Mouse (Mus musculus) CH12.LX (cell line): ENCODE measurements around the gene Olfr885. TPM values are rescaled to one million over a fixed set of nuclear protein-coding genes. Genes with fewer than 3 reads are reported as not detected.

Experiments used
- DNase-seq: peaks from one replicate; pipeline ENCODE4 v3.0.0-alpha.2; 2013; ENCODE audit errors: extremely low read depth
- H3K27ac ChIP-seq: 2 replicates; pipeline ENCODE4 v1.5.1; 2012; ENCODE audit warnings: low read depth, mild to moderate bottlenecking, control low read depth, moderate library complexity; ENCODE audit not compliant: insufficient read depth
- H3K27me3 ChIP-seq: replicated peaks from 2 replicates; pipeline ENCODE3; 2012; ENCODE audit warnings: inconsistent platforms
- H3K36me3 ChIP-seq, 2 experiments: replicated peaks in 1 of 2; 2 replicates each; pipeline versions ENCODE3 to v1.6.1; 2012; ENCODE audit warnings: inconsistent platforms in 1 of 2, low read length in 1 of 2, mild to moderate bottlenecking in 1 of 2, mixed read lengths in 1 of 2, moderate library complexity in 1 of 2; ENCODE audit not compliant: control insufficient read depth in 1 of 2, insufficient read depth in 1 of 2
- H3K4me1 ChIP-seq, 2 experiments: 2 replicates each; pipeline ENCODE4 v1.6.1; 2012; ENCODE audit warnings: inconsistent platforms in 1 of 2, moderate library complexity in 1 of 2; ENCODE audit not compliant: insufficient read depth in 2 of 2, control insufficient read depth in 1 of 2
- H3K4me2 ChIP-seq: 2 replicates; pipeline ENCODE4 v1.6.1; 2012; ENCODE audit warnings: low read depth, mild to moderate bottlenecking, control low read depth; ENCODE audit not compliant: poor library complexity, insufficient read depth, severe bottlenecking
- H3K4me3 ChIP-seq, 3 experiments: fragments of 150-350 bp in 1 of 3; sonication (generic) in 1 of 3; replicated peaks in 1 of 3; 2 replicates each; pipeline versions ENCODE3 to v1.5.1; 2011 to 2012; ENCODE audit warnings: low read depth in 2 of 3, low read length in 2 of 3, mild to moderate bottlenecking in 2 of 3, moderate library complexity in 2 of 3, control low read depth in 1 of 3, improper control_type of control experiment in 1 of 3, inconsistent platforms in 1 of 3, mixed read lengths in 1 of 3; ENCODE audit not compliant: poor library complexity in 1 of 3
- H3K79me2 ChIP-seq: replicated peaks from 2 replicates; pipeline ENCODE4 v1.6.1; 2012; ENCODE audit warnings: mild to moderate bottlenecking, moderate library complexity; ENCODE audit not compliant: control insufficient read depth, poor library complexity, insufficient read depth, severe bottlenecking; ENCODE audit errors: extremely low read depth
- H3K9ac ChIP-seq: 2 replicates; pipeline ENCODE4 v1.6.1; 2012; ENCODE audit warnings: low read depth, mild to moderate bottlenecking, control low read depth, moderate library complexity; ENCODE audit not compliant: insufficient read depth
- H3K9me3 ChIP-seq: replicated peaks from 2 replicates; pipeline ENCODE3; 2012; ENCODE audit warnings: low read length, inconsistent platforms, mixed read lengths
- BHLHE40 ChIP-seq: IDR thresholded peaks from 2 replicates; pipeline ENCODE4 v1.6.1; 2011; ENCODE audit warnings: mild to moderate bottlenecking, low read depth, low read length, improper control_type of control experiment
- CHD2 ChIP-seq: IDR thresholded peaks from 2 replicates; pipeline ENCODE4 v1.6.1; 2011; ENCODE audit warnings: low read length, improper control_type of control experiment
- E2F4 ChIP-seq: IDR thresholded peaks from 2 replicates; pipeline ENCODE4 v1.6.1; 2011; ENCODE audit warnings: low read depth, low read length, improper control_type of control experiment; ENCODE audit not compliant: insufficient replicate concordance
- ELF1 ChIP-seq: IDR thresholded peaks from 2 replicates; pipeline ENCODE4 v1.6.1; 2014; ENCODE audit warnings: low read depth, mild to moderate bottlenecking, inconsistent platforms, low read length, improper control_type of control experiment
- EP300 ChIP-seq: IDR thresholded peaks from 2 replicates; pipeline ENCODE4 v1.6.1; 2011; ENCODE audit warnings: low read length, improper control_type of control experiment
- HCFC1 ChIP-seq: IDR thresholded peaks from 2 replicates; pipeline ENCODE4 v1.6.1; 2012; ENCODE audit warnings: low read depth, mild to moderate bottlenecking, inconsistent platforms, low read length, improper control_type of control experiment
- IRF4 ChIP-seq: IDR thresholded peaks from 2 replicates; pipeline ENCODE4 v1.6.1; 2014; ENCODE audit warnings: low read depth, mild to moderate bottlenecking, inconsistent platforms, low read length, improper control_type of control experiment
- JUND ChIP-seq: conservative IDR thresholded peaks from 2 replicates; pipeline ENCODE4 v1.6.1; 2011; ENCODE audit warnings: low read depth, low read length, improper control_type of control experiment
- KAT2A ChIP-seq: IDR thresholded peaks from 2 replicates; pipeline ENCODE4 v1.6.1; 2012; ENCODE audit warnings: low read length, improper control_type of control experiment, inconsistent platforms; ENCODE audit not compliant: insufficient replicate concordance
- MAFK ChIP-seq: IDR thresholded peaks from 2 replicates; pipeline ENCODE4 v1.6.1; 2011; ENCODE audit warnings: low read length, improper control_type of control experiment; ENCODE audit not compliant: insufficient replicate concordance
- MAX ChIP-seq: IDR thresholded peaks from 2 replicates; pipeline ENCODE4 v1.6.1; 2011; ENCODE audit warnings: low read length, improper control_type of control experiment
- MEF2A ChIP-seq: IDR thresholded peaks from 2 replicates; pipeline ENCODE4 v1.6.1; 2014; ENCODE audit warnings: low read depth, mild to moderate bottlenecking, inconsistent platforms, low read length, improper control_type of control experiment, borderline replicate concordance
- MYC ChIP-seq: IDR thresholded peaks from 2 replicates; pipeline ENCODE4 v1.6.1; 2011; ENCODE audit warnings: low read depth, mild to moderate bottlenecking, improper control_type of control experiment, low read length
- NELFE ChIP-seq: IDR thresholded peaks from 2 replicates; pipeline ENCODE4 v1.6.1; 2011; ENCODE audit warnings: low read depth, low read length, improper control_type of control experiment
- NRF1 ChIP-seq: IDR thresholded peaks from 2 replicates; pipeline ENCODE4 v1.6.1; 2014; ENCODE audit warnings: low read depth, mild to moderate bottlenecking, inconsistent platforms, low read length, improper control_type of control experiment, moderate library complexity
- PAX5 ChIP-seq: IDR thresholded peaks from 2 replicates; pipeline ENCODE4 v1.6.1; 2012; ENCODE audit warnings: low read length, inconsistent platforms, mixed read lengths
- POLR2A ChIP-seq: IDR thresholded peaks from 2 replicates; pipeline ENCODE4 v1.6.1; 2011; ENCODE audit warnings: low read depth, mild to moderate bottlenecking, improper control_type of control experiment, low read length
- POLR2AphosphoS2 ChIP-seq: IDR thresholded peaks from 2 replicates; pipeline ENCODE4 v1.6.1; 2011; ENCODE audit warnings: low read depth, low read length, improper control_type of control experiment
- RAD21 ChIP-seq: IDR thresholded peaks from 2 replicates; pipeline ENCODE4 v1.6.1; 2011; ENCODE audit warnings: low read depth, mild to moderate bottlenecking, low read length, improper control_type of control experiment, moderate library complexity
- RCOR1 ChIP-seq: conservative IDR thresholded peaks from 2 replicates; pipeline ENCODE4 v1.6.1; 2012; ENCODE audit warnings: low read depth, mild to moderate bottlenecking, inconsistent platforms, low read length, improper control_type of control experiment
- TBP ChIP-seq: conservative IDR thresholded peaks from 2 replicates; pipeline ENCODE4 v1.6.1; 2011; ENCODE audit warnings: low read depth, low read length, improper control_type of control experiment
- TCF12 ChIP-seq: IDR thresholded peaks from 2 replicates; pipeline ENCODE4 v1.6.1; 2014; ENCODE audit warnings: low read depth, mild to moderate bottlenecking, inconsistent platforms, low read length, improper control_type of control experiment
- UBTF ChIP-seq: IDR thresholded peaks from 2 replicates; pipeline ENCODE4 v1.6.1; 2012; ENCODE audit warnings: low read depth, mild to moderate bottlenecking, inconsistent platforms, low read length, improper control_type of control experiment, moderate library complexity
- USF2 ChIP-seq: conservative IDR thresholded peaks from 2 replicates; pipeline ENCODE4 v1.6.1; 2011; ENCODE audit warnings: low read depth, low read length, improper control_type of control experiment
- ZC3H11A ChIP-seq: IDR thresholded peaks from 2 replicates; pipeline ENCODE4 v1.6.1; 2012; ENCODE audit warnings: low read depth, mild to moderate bottlenecking, inconsistent platforms, low read length, improper control_type of control experiment
- ZKSCAN1 ChIP-seq: IDR thresholded peaks from 2 replicates; pipeline ENCODE4 v1.6.1; 2012; ENCODE audit warnings: low read depth, inconsistent platforms, low read length, improper control_type of control experiment, borderline replicate concordance
- ZMIZ1 ChIP-seq: IDR thresholded peaks from 2 replicates; pipeline ENCODE4 v1.6.1; 2012; ENCODE audit warnings: low read depth, mild to moderate bottlenecking, inconsistent platforms, low read length, improper control_type of control experiment
- ZNF384 ChIP-seq: IDR thresholded peaks from 2 replicates; pipeline ENCODE4 v1.6.1; 2012; ENCODE audit warnings: low read depth, low read length, improper control_type of control experiment, inconsistent platforms
- dilution Hi-C: fragments of 300-500 bp; cut with MboI; formaldehyde crosslinking; loops from 2 replicates; pipeline ENCODE4 v1.14.3; 2020; ENCODE audit warnings: low sequenced_read_pairs; ENCODE audit not compliant: extremely low pct_unique_long_range_greater_than_20kb, extremely low pct_ligation_motif_present
- in situ Hi-C: fragments of 300-500 bp; cut with MboI; formaldehyde crosslinking; loops from 3 replicates; pipeline ENCODE4 v1.14.3; 2019; ENCODE audit warnings: low sequenced_read_pairs, low pct_ligation_motif_present, low pct_unique_long_range_greater_than_20kb, mixed read lengths
- polyA plus RNA-seq: library from polyadenylated mRNA; unstranded; fragments of >175 nt; gene quantifications from 2 replicates; pipeline ENCODE4 v1.2.1, GENCODE M21; 2012; ENCODE audit warnings: low read depth; ENCODE audit not compliant: insufficient read length
- total RNA-seq, 2 experiments: library from RNA; depleted of rRNA; stranded (reverse); fragments of 300-350 nt in 1 of 2; fragments of >200 nt in 1 of 2; gene quantifications; 2 replicates each; pipeline ENCODE4 v1.2.3; 2012 to 2014

Olfr885 gene
- total and polyA plus RNA-seq, 3 experiments, result not detected

- TF ChIP-seq RAD21, result no peak
- no peak for TF ChIP-seq MAX
- TF ChIP-seq POLR2AphosphoS2, result no peak
- no peak for TF ChIP-seq TCF12
- TF ChIP-seq ZKSCAN1, result no peak
- TF ChIP-seq TBP, result no peak
- no peak for TF ChIP-seq E2F4
- TF ChIP-seq USF2, result no peak
- TF ChIP-seq POLR2A, result no peak
- TF ChIP-seq IRF4, result no peak
- TF ChIP-seq NRF1, result no peak
- TF ChIP-seq MAFK, result no peak
- TF ChIP-seq RCOR1, result no peak
- no peak for TF ChIP-seq PAX5
- no peak for TF ChIP-seq ELF1
- TF ChIP-seq UBTF, result no peak
- no peak for TF ChIP-seq ZNF384
- no peak within 1 kb of the TSS for H3K27ac ChIP-seq
- H3K9ac ChIP-seq, result no peak within 1 kb of the TSS
- H3K36me3 ChIP-seq, result no peaks in the 10 kb centered on the region
- no peak within 1 kb of the TSS for H3K4me3 ChIP-seq
- H3K4me1 ChIP-seq, result no peaks in the 10 kb centered on the region
- no peak for DNase-seq
- no peaks in the 10 kb centered on the region for H3K79me2 ChIP-seq
- dilution Hi-C loops (no loop called here), in situ Hi-C loops (no loop called here)
- H3K27me3 ChIP-seq, result no peaks in the 10 kb centered on the region
- no peaks in the 10 kb centered on the region for H3K9me3 ChIP-seq
- H3K4me2 ChIP-seq, result no peak within 1 kb of the TSS
Measured at GRCm38 (mm10) chr9:38046255-38046654, 14.9 kb upstream of the Olfr885 start, which contains the start of gene Olfr884. Gene Olfr884 (plus strand): TSS chr9:38046555.

DNA sequence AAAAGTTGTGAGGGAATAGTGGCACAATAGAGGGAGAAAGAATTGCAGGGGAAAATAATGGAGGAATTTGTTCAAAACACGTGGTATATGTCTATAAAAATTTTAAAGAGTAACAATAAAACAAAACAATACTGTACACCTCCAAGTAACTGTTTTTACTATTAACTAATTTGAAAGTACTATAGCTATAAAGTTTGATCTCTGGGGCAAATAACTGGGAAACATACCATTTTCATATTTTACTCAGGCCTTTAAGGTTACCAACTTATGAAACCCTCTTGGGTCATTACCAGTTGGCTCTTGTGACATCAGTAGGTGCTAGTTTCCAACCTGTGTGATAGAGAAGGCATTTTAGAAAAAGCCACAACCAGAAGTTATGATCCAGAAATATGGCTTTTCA lies 22.6 kb downstream of the Olfr885 start, which contains the start of gene Olfr887:
TSS of gene Olfr887 (plus strand) at position 301 of the 400 bp plus-strand sequence.
- no peaks in the 10 kb centered on the region for H3K27me3 ChIP-seq
- no peak within 1 kb of the TSS for H3K4me3 ChIP-seq
- no peak for DNase-seq
- no peaks in the 10 kb centered on the region for H3K9me3 ChIP-seq
- in situ Hi-C loops (no loop called here), dilution Hi-C loops (no loop called here)
- H3K9ac ChIP-seq, result no peak within 1 kb of the TSS
- H3K4me2 ChIP-seq, result no peak within 1 kb of the TSS
- no peaks in the 10 kb centered on the region; a peak in 1 of 4 replicates for H3K4me1 ChIP-seq
- no peaks in the 10 kb centered on the region for H3K79me2 ChIP-seq
- no peak for TF ChIP-seq MYC
- TF ChIP-seq TBP, result no peak
- TF ChIP-seq KAT2A, result no peak
- no peak for TF ChIP-seq MEF2A
- no peak for TF ChIP-seq POLR2A
- no peak for TF ChIP-seq MAFK
- TF ChIP-seq UBTF, result no peak
- TF ChIP-seq EP300, result no peak
- no peak for TF ChIP-seq JUND
- no peak for TF ChIP-seq NELFE
- no peak for TF ChIP-seq BHLHE40
- no peak for TF ChIP-seq E2F4
- no peak for TF ChIP-seq ZMIZ1
- no peak for TF ChIP-seq HCFC1
- no peak for TF ChIP-seq ZC3H11A
- TF ChIP-seq CHD2, result no peak
- H3K36me3 ChIP-seq, result no peaks in the 10 kb centered on the region
- H3K27ac ChIP-seq, result no peak within 1 kb of the TSS
